Mouse (Mus musculus) C2C12 (cell line): ENCODE measurements around the gene 1700013G24Rik. TPM values are rescaled to one million over a fixed set of nuclear protein-coding genes. Genes with fewer than 3 reads are reported as not detected.

ENCODE experiments used
- H3K27me3 ChIP-seq: one replicate; pipeline ENCODE4 v1.6.1; 2011; ENCODE audit not compliant: control insufficient read depth, insufficient read depth, insufficient read length
- H3K36me3 ChIP-seq: one replicate; pipeline ENCODE4 v1.6.1; 2011; ENCODE audit not compliant: control insufficient read depth, insufficient read depth
- H3K4me3 ChIP-seq: one replicate; pipeline ENCODE4 v1.5.1; 2011; ENCODE audit warnings: mild to moderate bottlenecking, control low read depth; ENCODE audit not compliant: poor library complexity, insufficient read depth, severe bottlenecking
- H3K79me2 ChIP-seq: one replicate; pipeline ENCODE4 v1.6.1; 2011; ENCODE audit not compliant: control insufficient read depth, insufficient read depth
- H3K79me3 ChIP-seq: one replicate; pipeline ENCODE4 v1.6.1; 2011; ENCODE audit warnings: low read depth, control low read depth
- H3ac ChIP-seq: one replicate; pipeline ENCODE3; 2011; ENCODE audit warnings: low read depth; ENCODE audit not compliant: control insufficient read depth, insufficient read length
- CEBPB ChIP-seq: IDR thresholded peaks from one replicate; pipeline ENCODE4 v1.6.1; 2011; ENCODE audit warnings: low read depth, mild to moderate bottlenecking, control low read depth, moderate library complexity
- CTCF ChIP-seq: IDR thresholded peaks from one replicate; pipeline ENCODE4 v1.5.1; 2011; ENCODE audit not compliant: control insufficient read depth, insufficient read depth, insufficient read length
- FOSL1 ChIP-seq: IDR thresholded peaks from one replicate; pipeline ENCODE4 v1.8.0; 2011; ENCODE audit warnings: mild to moderate bottlenecking, low read length; ENCODE audit not compliant: poor library complexity, insufficient read depth, severe bottlenecking
- MAX ChIP-seq: IDR thresholded peaks from one replicate; pipeline ENCODE4 v1.6.1; 2011; ENCODE audit warnings: mild to moderate bottlenecking, control low read depth
- MYOD1 ChIP-seq: IDR thresholded peaks from one replicate; pipeline ENCODE4 v1.6.1; 2011; ENCODE audit warnings: low read depth; ENCODE audit not compliant: control insufficient read depth, insufficient read length
- MYOG ChIP-seq: IDR thresholded peaks from one replicate; pipeline ENCODE4 v1.6.1; 2011; ENCODE audit not compliant: control insufficient read depth, insufficient read length; ENCODE audit errors: extremely low read depth
- USF1 ChIP-seq: IDR thresholded peaks from one replicate; pipeline ENCODE4 v1.6.1; 2011; ENCODE audit warnings: low read depth, mild to moderate bottlenecking, control low read depth, moderate library complexity
- polyA plus RNA-seq: library from polyadenylated mRNA; unstranded; fragments of >200 nt; fragmentation: generic; extraction: Trizol; gene quantifications from one replicate; pipeline ENCODE4 v1.2.1, GENCODE M21; 2012; ENCODE audit warnings: missing spikeins

The 1700013G24Rik gene
- polyA plus RNA-seq, 1 experiment: 0.06 TPM

DNA sequence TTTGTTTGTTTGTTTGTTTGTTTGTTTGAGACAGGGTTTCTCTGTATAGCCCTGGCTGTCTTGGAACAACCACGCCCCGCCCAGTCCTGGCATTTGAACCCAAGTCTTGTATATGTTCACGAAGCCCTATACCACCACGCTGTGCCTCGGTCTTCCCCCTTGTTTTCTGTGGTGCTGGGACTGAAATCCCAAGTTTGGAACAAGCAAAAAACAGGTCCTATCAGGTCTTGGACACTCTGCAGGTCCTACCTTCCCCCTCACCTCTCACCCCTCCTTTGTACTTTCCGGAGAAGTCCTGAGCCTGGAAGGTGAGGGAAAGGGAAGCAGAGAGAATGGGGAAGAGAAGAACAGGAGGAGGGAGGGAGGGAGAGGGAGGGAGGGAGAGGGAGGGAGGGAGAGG, 894 bp upstream of the 1700013G24Rik start:
- Histone ChIP-seq H3K27me3 (no peaks in the 10 kb centered on the region), H3K36me3 (no peaks in the 10 kb centered on the region), H3K4me3 (no peak overlapping the region), H3ac (no peak overlapping the region), H3K79me3 (no peaks in the 10 kb centered on the region), H3K79me2 (no peaks in the 10 kb centered on the region)
- TF ChIP-seq MYOD1 (no peak), MYOG (no peak), CTCF (no peak), MAX (no peak), USF1 (no peak), FOSL1 (no peak), CEBPB (no peak)

DNA sequence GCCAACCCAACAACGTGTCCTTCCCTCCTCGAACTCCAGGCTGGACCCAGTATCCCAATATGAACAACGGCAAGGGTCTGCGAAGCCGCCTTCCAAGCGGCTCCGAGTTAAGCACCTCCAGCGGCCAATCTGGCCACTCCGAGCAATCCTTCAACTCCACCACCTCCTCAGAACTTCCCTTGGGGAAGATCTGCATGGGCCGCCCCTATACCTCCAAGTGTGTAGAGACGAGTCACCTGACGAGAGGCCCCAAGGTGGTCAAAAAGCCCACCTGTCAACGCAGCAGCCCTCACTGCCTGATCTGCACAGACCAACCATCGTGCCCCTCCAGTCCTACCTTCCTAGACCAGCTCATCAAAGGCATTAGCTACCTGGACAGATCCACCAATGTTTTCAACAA, 1.5 kb downstream of the 1700013G24Rik start:
- Histone ChIP-seq H3K79me3 (no peaks in the 10 kb centered on the region), H3K79me2 (no peaks in the 10 kb centered on the region), H3ac (no peak overlapping the region), H3K27me3 (no peaks in the 10 kb centered on the region), H3K4me3 (no peak overlapping the region), H3K36me3 (no peaks in the 10 kb centered on the region)
- TF ChIP-seq MYOG (no peak), MAX (no peak), MYOD1 (no peak), CEBPB (no peak), CTCF (no peak), FOSL1 (no peak), USF1 (no peak)

DNA sequence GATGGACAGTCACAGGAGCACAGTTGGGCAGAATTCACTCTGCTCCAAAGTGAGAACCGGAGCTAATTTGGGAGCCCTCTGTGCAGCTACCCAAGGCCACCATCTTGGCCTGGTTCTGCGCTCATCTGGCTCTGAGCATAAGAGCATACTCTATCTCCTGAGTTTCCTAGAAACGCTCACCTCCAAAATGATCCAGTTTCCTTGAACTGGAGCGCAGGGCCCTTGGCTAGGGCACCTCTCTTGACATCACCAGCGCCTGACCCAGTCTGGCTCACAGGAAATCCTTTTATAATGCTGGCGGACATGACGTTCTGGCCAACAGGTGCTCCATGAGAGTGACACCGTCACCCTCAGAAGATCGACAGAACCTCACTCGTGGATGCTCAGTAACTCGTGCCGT, 3.5 kb downstream of the 1700013G24Rik start:
- Histone ChIP-seq H3K4me3 (no peak overlapping the region), H3ac (no peak overlapping the region), H3K79me3 (no peaks in the 10 kb centered on the region), H3K79me2 (no peaks in the 10 kb centered on the region), H3K27me3 (no peaks in the 10 kb centered on the region), H3K36me3 (no peaks in the 10 kb centered on the region)
- TF ChIP-seq CTCF: no peak
- no peak for TF ChIP-seq CEBPB
- TF ChIP-seq MAX: no peak
- no peak for TF ChIP-seq MYOD1
- no peak for TF ChIP-seq MYOG
- no peak for TF ChIP-seq USF1
- TF ChIP-seq FOSL1: no peak

DNA sequence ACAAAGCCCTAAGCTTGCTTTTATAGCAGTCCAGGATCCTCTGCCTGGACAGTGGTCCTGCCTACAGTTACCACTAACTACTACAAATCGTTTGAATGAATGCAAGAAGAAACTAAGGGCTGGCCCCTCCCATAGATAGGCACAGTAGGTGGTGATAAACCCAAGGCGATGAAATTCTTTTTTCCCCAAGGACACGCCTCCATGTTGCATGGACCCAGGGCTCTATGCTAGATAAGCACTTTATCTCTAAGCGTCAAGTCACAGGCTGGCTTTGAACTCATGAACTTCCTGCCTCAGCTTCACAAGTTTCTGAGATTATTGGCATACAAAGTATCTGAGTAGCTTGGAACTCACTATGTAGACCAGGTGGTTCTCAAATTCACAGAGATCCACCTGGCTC, 4.2 kb downstream of the 1700013G24Rik start:
- no peaks in the 10 kb centered on the region for H3K27me3 ChIP-seq
- no peaks in the 10 kb centered on the region for H3K36me3 ChIP-seq
- no peak overlapping the region for H3ac ChIP-seq
- TF ChIP-seq FOSL1 (no peak), MYOD1 (no peak), CEBPB (no peak), MYOG (no peak)
- H3K4me3 ChIP-seq: no peak overlapping the region
- H3K79me3 ChIP-seq: no peaks in the 10 kb centered on the region
- H3K79me2 ChIP-seq: no peaks in the 10 kb centered on the region

DNA sequence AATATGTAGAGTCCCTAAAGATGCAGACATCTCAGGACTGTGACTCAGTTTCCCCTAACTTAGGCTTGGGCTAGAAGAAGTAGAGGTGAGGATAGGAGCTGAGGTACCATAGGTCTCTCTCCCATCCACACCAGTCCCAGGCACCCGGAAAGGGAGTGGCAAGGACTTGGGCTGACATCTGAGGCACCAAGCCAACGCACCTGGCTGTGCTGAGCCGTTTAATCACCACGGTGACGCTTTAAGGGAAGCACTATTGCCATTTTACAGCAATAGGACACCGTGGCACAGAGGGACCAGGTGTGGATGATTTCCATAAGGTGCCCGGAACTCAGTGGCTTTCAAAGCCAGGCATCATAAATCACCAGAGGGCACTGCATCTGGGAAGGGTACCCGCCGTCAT, 5.2 kb downstream of the 1700013G24Rik start:
- Histone ChIP-seq H3K79me3 (no peaks in the 10 kb centered on the region), H3ac (no peak overlapping the region), H3K4me3 (no peak overlapping the region), H3K36me3 (no peaks in the 10 kb centered on the region), H3K27me3 (no peaks in the 10 kb centered on the region), H3K79me2 (no peaks in the 10 kb centered on the region)
- TF ChIP-seq USF1 (no peak), FOSL1 (no peak), MYOG (no peak), MYOD1 (no peak), CTCF (no peak), CEBPB (no peak), MAX (no peak)

DNA sequence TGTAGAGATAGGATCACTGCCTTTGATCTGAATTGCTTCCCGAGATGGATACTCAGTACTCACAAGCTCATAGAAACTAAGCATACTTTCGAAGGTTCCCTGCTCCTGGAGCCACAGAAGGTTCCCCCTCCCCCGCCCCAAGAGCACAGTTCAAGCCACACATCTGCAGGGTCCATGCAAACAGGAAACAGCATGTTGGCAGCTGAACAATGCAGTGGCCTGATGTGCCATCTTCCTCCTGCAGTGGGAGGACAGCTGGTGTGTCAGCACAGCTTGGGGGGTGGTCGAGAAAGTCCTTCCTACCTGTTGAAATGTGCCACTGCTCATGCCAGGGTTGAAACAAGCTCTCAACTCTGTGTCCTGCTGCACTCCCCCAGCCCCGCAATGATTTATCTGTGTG, 5.8 kb downstream of the 1700013G24Rik start:
- H3K4me3 ChIP-seq: no peak overlapping the region
- H3K79me3 ChIP-seq: no peaks in the 10 kb centered on the region
- H3K27me3 ChIP-seq: no peaks in the 10 kb centered on the region
- H3K79me2 ChIP-seq: no peaks in the 10 kb centered on the region
- H3K36me3 ChIP-seq: no peaks in the 10 kb centered on the region
- TF ChIP-seq MAX (no peak), MYOD1 (no peak), USF1 (no peak), CEBPB (no peak), MYOG (no peak), FOSL1 (no peak), CTCF (no peak)
- H3ac ChIP-seq: no peak overlapping the region
